Mouse (Mus musculus): ENCODE measurements around the gene Dlg2.

DNA sequence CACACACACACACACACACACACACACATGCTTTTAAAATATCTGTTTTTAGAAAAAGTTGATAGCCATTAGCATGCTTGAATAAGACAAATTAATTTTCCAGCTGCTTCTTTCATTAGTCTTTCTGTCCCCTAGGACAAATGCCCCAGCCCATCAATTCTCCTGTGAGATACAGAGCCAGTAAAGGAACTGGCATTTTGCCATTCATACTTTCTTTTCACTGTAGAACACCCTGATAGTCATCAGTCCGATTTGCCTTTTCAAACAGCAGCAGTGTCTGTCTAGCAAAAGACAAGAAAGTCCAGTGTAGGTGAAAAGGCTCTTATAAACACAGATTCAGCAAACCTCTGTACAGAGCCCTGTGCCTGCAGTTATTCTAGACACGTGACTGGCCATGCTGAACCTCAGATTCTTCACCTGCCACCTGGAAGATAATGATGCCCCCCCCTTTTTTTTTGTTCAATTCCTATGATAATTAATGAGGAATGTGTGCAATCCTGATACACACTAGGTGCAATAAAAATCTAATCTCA lies 685.2 kb downstream of the Dlg2 start:
- TF ChIP-seq CTCF (conservative IDR thresholded peaks at IDR 0.05; ENCODE audit: low read length), result no peak
- TF ChIP-seq POU5F1 (IDR thresholded peaks at IDR 0.05; ENCODE audit: borderline replicate concordance, low read length), result no peak
- TF ChIP-seq NANOG (IDR thresholded peaks at IDR 0.05; ENCODE audit: borderline replicate concordance, low read length), result no peak
